Mouse (Mus musculus): Measurements from ENCODE around the gene Ago4.

The Ago4 gene

DNA sequence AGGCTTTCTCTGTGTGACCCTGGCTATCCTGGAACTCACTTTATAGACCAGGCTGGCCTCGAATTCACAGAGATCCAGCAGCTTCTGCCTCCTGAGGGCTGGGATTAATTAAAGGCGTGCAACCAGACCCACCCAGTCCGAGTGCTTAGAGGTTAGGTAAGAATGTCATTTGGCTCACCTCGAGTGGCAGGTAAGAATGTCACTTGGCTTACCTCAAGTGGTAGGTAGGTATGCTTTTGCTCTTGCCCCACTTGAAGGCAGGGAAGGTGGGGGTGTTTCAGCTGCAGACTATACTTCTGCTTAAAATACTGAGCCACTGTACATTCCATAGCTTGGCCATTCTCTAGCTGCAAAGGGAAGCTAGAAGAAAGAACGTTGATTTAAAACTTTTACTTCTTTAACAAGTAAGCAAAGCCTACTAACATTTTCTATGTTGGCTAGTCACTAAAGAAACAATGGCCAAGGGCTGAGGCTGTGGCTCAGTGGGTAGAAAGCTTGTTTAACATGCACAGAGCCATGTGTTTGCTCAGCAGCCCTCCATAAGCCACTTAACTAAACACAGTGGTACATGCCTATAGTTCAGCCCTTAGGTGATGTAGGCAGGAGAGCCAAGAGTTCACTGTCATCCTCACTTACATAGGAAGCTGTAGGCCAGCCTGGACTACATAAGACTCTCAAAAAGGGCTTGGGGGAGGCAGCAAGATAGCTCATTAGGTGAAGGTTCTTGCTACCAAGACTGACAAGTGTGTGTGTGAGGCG lies 20.8 kb downstream of the Ago4 start:
- DNase-seq, result no peak

DNA sequence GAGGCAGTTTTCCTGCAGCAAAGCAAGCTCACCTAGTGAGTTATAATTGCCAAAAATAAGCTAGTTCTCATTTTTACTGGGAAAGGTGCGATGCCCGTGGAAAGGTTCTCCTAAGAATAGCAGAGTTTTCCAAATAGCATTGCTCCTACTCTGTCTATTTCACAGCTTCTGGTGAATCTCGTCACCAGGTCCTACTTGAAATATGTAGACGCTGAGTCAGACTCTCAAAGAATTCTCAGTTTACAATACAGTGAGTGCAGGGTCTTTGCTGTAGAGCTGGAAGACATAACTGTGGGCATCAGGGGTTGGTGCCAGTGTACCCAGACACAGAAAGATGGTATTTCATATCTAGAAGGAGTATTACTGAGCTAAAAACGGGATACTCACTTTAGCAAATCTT lies 22.3 kb downstream of the Ago4 start:
- no peak for DNase-seq

- no peak for DNase-seq
Observed at GRCm38 (mm10) chr4:126509072-126509471, 24.2 kb downstream of the Ago4 start.

- no peak for DNase-seq
Observed at GRCm38 (mm10) chr4:126508110-126508899, 25.0 kb downstream of the Ago4 start.

DNA sequence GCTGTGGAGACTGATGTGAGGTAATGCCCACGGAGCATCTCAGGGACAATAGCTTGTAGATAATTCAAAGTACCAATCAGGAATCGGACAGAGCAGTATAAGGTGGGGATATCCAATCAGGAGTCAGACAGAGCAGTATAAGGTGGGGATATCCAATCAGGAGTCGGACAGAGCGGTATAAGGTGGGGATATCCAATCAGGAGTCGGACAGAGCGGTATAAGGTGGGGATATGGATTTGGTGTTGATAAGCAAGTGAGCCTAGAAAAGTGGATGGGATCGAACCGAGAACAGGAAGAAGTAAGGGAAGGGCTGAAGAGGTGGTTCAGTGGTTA lies 30.3 kb downstream of the Ago4 start:
- no peak for DNase-seq

DNA sequence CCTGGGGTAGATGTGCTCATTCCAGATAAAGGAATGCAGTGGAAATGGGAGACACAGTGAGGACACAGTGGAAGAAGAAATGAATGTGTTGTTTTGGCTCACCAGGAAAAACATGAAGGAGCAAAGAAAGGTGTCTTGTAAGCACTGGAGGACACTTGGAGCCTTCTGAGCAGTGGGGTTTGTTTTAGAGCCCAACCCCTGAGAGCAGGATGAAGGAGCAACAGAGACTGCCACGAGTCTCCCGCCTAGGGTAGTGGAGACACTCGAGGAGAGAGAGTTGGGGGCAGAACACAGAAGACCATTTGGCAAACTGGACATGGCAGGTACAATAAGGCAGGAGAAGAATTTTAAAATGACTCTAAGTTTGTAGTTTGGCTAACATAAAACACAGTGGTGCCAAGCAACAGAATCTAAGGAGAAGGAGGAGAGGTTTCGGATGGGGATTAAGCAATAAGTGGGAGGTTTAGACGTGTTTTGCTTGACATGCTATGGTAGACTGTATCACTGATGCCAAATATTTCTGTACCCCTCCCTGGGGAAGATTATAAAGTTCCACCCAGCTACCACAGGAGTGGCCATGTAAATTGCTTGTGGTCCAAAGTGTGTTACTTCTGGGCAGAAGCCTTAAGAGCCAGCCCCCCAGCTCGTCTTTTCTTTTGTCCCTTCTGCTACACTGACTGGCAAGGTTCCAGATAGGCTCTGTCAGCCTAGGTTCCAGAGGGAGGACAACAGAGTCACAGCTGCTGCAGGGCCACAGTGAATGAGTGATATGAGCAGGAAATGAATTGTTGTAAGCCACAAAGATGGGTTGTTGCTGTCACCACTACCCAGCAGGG lies 30.9 kb downstream of the Ago4 start:
- no peak for DNase-seq

DNA sequence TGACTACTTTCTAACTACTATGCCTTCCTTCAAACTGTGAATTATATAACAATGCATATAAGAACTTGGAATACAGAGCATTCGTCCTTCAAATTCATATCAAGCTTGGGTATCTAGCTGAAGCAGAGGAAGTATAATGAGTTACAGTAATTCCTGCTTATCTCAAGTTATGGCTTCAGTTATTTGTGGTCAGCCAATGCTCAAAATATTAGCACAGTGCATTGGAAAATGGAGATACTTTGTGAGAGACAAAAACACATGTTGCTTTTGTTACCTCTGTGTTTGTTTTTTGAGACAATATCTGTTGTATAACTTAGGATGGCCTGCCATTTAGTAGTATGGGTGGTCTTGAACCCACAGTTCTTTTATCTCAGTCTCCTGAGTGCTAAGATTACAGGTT lies 34.7 kb downstream of the Ago4 start:
- DNase-seq, result no peak

DNA sequence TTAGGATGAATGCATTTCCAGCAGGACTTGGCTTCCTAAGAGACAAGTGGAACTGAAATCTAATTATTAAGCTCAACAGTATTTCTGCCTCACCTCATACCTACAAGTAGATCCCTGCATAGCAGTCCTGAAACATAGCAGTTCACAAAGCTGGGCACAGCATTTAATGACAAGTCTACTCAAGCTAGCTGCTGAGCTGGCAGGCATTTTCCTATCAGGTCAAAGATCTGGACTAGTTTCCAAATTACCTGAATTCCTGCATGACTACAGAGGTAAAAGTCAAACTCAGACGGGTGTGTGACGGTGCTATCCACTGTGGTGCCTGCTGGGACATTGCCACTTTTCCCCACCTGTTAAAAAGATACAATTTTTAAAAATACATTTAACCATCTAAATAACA lies 36.3 kb downstream of the Ago4 start:
- no peak for DNase-seq

- no peak for DNase-seq
Observed at GRCm38 (mm10) chr4:126495942-126496790, 37.1 kb downstream of the Ago4 start.

- DNase-seq, result no peak
Observed at GRCm38 (mm10) chr4:126495453-126495852, 37.8 kb downstream of the Ago4 start.

- DNase-seq, result no peak
Observed at GRCm38 (mm10) chr4:126493416-126493815, 39.9 kb downstream of the Ago4 start.

DNA sequence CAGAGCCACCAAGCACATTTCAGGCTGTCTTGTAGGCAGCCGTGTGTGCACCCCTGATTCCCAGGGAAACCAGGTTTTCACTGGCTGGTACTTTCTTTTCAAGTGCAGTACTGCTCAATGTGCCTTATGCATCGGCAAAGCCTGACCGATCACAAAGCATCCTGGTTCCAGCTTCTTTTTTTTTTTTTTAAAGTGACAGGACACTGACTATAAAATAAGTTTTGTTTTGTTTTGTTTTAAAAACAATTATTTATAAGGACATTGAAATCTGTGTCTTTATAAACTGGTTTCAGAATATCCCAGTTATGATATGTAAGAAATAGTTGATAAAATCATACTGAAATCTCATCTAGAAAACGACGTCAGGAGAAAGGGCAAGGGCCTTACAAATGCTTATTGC lies 41.3 kb downstream of the Ago4 start:
- no peak for DNase-seq

DNA sequence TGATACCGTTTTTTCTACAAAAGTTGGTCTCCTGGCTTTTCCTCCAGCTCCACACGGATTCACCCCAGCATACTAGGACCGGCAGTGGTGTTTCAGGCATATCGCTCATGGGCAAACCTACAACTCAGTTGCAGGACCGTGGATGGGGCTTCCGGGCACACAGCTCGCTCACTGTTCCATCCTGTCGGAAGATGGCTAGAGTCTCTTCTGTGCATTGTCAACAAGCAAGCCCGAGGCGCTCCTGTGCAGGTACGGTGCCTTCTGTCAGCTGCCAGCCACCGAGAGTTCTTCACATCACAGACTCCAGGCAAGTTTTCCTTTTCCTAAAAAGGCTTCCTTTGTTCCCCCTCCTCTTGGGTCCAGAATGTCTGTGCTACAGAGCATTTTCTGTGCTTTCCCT lies 42.5 kb downstream of the Ago4 start:
- DNase-seq, result no peak

GRCm38 (mm10) chr4:126489811-126490210 lies 43.5 kb downstream of the Ago4 start:
- DNase-seq, result no peak

DNA sequence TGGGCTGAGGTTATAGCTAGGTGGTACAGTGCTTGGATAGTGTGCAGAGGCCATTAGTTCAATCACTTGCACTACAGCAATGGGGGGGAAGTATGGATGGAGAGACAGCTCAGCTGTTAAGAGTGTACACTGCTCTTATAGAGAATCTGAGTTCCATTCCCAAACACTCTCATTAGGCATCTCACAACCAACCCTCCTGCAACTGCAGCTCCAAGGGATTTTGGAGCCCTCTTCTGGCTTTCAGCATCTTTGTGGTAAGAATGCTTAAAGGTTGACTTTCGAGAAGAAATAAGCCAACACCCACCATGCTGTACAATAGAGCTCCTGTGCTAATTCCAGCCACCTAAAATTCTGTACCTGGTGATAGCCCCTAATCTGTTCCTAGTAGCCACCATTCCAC lies 47.1 kb downstream of the Ago4 start:
- DNase-seq, result no peak

- no peak for DNase-seq
Observed at GRCm38 (mm10) chr4:126485065-126485464, 48.2 kb downstream of the Ago4 start.

DNA sequence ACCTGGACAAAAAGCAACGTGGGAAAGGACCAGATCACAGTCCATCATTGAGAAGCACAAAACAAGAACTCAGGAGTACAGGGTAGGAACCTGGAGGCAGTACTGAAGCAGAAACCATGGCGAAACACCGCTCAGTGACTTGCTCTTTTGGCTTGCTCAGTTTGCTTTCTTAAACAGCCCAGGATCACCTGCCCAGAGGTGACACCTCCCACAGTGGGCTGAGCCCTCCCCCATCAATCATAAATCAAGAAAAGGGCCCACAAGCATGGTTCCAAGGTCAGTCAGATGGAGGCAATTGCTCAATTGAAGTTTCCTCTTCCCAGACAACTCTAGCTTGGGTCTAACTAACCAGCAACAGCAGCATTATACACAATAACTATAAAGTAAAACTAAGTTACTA lies 49.4 kb downstream of the Ago4 start:
- DNase-seq, result no peak

- DNase-seq, result no peak
Observed at GRCm38 (mm10) chr4:126482951-126483350, 50.3 kb downstream of the Ago4 start.

DNA sequence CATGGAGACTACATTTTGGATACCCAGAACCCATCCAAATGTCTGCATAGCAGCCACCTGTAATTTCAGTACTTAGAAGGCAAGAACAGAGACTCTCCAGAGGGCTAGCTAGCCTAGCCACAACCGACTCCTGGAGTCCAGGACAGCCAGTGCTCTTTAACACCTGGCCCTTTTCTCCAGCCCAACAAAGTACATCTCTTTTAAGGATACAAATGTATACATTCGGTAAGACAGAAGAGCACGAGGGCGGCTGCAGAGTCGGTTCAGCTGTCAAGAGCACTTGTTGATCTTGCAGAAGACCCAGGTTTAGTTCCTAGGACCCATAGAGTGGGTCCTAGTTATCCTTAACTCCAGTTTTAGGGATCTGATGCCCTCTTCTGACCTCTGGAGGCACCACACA lies 51.8 kb downstream of the Ago4 start:
- DNase-seq, result no peak

GRCm38 (mm10) chr4:126480288-126480687 lies 53.0 kb downstream of the Ago4 start:
- DNase-seq, result no peak

DNA sequence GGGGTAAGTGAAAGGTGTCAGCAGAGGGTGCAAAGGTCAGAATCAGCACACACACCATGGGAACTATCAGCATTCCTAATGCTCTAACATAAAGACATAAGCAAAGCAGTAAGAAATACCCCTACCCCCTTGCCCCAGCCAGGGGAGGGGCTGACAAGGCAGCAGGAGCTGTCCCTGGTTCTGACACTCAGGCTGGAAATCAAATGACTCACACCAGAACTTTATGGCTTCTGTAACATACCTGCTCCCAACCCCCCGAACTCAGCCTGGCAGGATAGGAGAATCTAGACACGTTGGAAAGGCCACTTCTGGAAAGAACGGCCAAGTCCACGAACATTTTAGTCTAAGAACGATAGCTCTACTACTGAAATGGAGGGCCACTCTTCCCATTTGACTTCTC lies 60.2 kb downstream of the Ago4 start:
- DNase-seq, result no peak

DNA sequence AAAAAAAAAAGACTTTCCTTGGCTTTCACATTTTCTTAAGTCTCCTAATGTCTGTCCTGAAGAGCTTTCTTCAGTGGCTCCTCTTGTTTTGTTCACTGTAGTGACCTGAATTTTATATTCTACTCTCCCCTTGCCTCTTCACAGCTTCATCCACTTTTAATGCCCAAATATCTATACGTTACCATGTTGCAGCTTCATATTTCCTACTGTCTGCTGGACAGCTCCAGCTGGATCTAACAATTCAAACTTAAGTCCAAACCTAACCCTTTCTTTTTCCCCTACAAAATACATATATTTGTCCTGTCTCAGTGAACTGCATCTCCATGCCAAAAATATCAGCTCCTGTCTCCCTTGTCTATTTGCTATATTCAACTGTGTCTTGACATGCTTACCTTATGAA lies 63.9 kb downstream of the Ago4 start:
- no peak for DNase-seq

- DNase-seq, result no peak
Observed at GRCm38 (mm10) chr4:126468925-126469324, 64.3 kb downstream of the Ago4 start.

Measured in layer of hippocampus, adult 9-11 months (tissue).